Mouse (Mus musculus) hindbrain, embryonic 12.5 days (tissue): Measurements from ENCODE around the gene Lrrc42. TPM values are rescaled to one million over a fixed set of nuclear protein-coding genes. Genes with fewer than 3 reads are reported as not detected.

Experiments used
- ATAC-seq: fragments of 200-750 bp; cut with Nextera tagmentation; 2 replicates; pipeline ENCODE4 v1.8.0; 2017; ENCODE audit warnings: moderate TSS enrichment; ENCODE audit not compliant: low FRiP score
- H3K27ac ChIP-seq: fragments of 300-500 bp; sonication (generic); 2 replicates; pipeline ENCODE4 v1.5.1; 2016; ENCODE audit warnings: mild to moderate bottlenecking
- H3K27me3 ChIP-seq: fragments of 300-500 bp; sonication (generic); 2 replicates; pipeline ENCODE4 v1.6.1; 2016; ENCODE audit warnings: mild to moderate bottlenecking
- H3K36me3 ChIP-seq: fragments of 300-500 bp; sonication (generic); 2 replicates; pipeline ENCODE4 v1.6.1; 2016; ENCODE audit warnings: mild to moderate bottlenecking
- H3K4me1 ChIP-seq: fragments of 300-500 bp; sonication (generic); 2 replicates; pipeline ENCODE4 v1.6.1; 2016
- H3K4me2 ChIP-seq: fragments of 300-500 bp; sonication (generic); replicated peaks from 2 replicates; pipeline ENCODE4 v1.6.1; 2016; ENCODE audit warnings: mild to moderate bottlenecking
- H3K4me3 ChIP-seq: fragments of 300-500 bp; sonication (generic); 2 replicates; pipeline ENCODE4 v1.5.1; 2016; ENCODE audit warnings: mild to moderate bottlenecking
- H3K9ac ChIP-seq: fragments of 300-500 bp; sonication (generic); 2 replicates; pipeline ENCODE4 v1.6.1; 2016; ENCODE audit warnings: mild to moderate bottlenecking, moderate library complexity
- H3K9me3 ChIP-seq: fragments of 300-500 bp; sonication (generic); replicated peaks from 2 replicates; pipeline ENCODE4 v1.6.1; 2016; ENCODE audit warnings: mild to moderate bottlenecking
- WGBS: fragments of 180-500 bp; shearing (Covaris S2); methylation state at CpG from one replicate; pipeline ENCODE4 v1.1.7; 2016; 5-methylcytosine and 5-hydroxymethylcytosine counted together
- polyA plus RNA-seq: library from polyadenylated mRNA; unstranded; fragments of >200 nt; fragmentation: Nextera tagmentation; extraction: Ambion mirVana; gene quantifications from 2 replicates; pipeline ENCODE4 v1.2.1, GENCODE M21; 2016

Lrrc42 gene
- polyA plus RNA-seq, 1 experiment from 2014 or later: 73.5 TPM

DNA sequence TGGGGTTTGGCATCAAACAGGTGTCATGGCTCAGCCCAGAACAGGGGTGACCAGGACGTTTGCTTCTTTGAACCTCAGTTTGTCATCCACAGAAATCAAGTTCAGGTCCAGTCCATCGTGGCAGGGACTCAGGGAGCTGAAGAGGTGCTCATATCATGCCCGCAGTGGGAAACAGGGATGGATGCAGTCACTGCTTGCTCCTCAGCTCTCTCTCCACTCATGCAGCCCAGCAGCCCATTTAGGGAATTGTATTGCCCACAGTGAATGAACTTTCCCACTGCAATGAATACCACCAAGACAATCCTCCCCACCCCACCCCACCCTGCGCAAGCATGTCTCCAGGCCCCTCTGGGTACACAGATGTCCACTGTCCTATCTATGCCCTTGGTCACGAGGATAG lies 41.4 kb downstream of the Lrrc42 start:
- Histone ChIP-seq H3K9me3 (no peaks in the 10 kb centered on the region), H3K27me3 (no peaks in the 10 kb centered on the region), H3K4me3 (no peak overlapping the region), H3K27ac (no peak overlapping the region), H3K36me3 (peaks cover 22% of the 10 kb centered on the region; the same call in 1 of the 2 replicates), H3K4me1 (no peaks in the 10 kb centered on the region), H3K9ac (no peak overlapping the region), H3K4me2 (no peak overlapping the region)
- WGBS: 82% methylated on average over 5 of the region's 5 CpGs
- no peak for ATAC-seq

DNA sequence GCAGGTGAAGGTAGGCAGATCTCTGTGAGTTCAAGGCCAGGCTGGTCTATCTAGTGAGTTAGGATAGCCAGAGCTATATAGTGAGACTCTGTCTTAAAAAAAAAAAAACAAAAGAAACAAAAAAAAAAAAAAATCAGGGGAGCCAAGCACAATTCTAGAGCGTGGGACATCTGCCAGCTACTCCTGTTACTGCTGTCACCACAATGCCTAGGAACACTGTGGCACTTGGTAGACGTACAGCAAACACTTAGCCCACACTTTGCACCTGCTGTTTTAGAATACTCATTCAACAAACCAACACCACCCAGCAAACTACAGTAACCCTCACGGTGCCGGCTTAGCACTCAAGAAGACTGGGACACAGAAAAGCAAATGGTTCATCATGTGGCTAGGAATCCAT lies 41.9 kb downstream of the Lrrc42 start:
- no peaks in the 10 kb centered on the region for H3K27me3 ChIP-seq
- H3K9ac ChIP-seq: no peak overlapping the region
- peaks cover 27% of the 10 kb centered on the region for H3K36me3 ChIP-seq
- 79% methylated on average over 4 of the region's 4 CpGs for WGBS
- no peaks in the 10 kb centered on the region for H3K4me1 ChIP-seq
- no peak for ATAC-seq
- H3K4me3 ChIP-seq: no peak overlapping the region
- H3K27ac ChIP-seq: no peak overlapping the region
- no peaks in the 10 kb centered on the region for H3K9me3 ChIP-seq
- no peak overlapping the region for H3K4me2 ChIP-seq

GRCm38 (mm10) chr4:107210483-107211097 lies 42.7 kb downstream of the Lrrc42 start:
- WGBS: 85% methylated on average over 5 of the region's 5 CpGs
- peaks cover 35% of the 10 kb centered on the region for H3K36me3 ChIP-seq
- H3K4me1 ChIP-seq: no peaks in the 10 kb centered on the region
- H3K4me3 ChIP-seq: no peak overlapping the region
- no peaks in the 10 kb centered on the region for H3K9me3 ChIP-seq
- no peaks in the 10 kb centered on the region for H3K27me3 ChIP-seq
- no peak overlapping the region for H3K27ac ChIP-seq
- no peak overlapping the region for H3K9ac ChIP-seq
- no peak for ATAC-seq
- H3K4me2 ChIP-seq: no peak overlapping the region

GRCm38 (mm10) chr4:107208880-107209279 lies 44.5 kb downstream of the Lrrc42 start, which contains the start of gene Ldlrad1:
Ldlrad1 (plus strand) TSS chr4:107209180.
- WGBS: 91% methylated on average over 3 of the region's 3 CpGs
- H3K4me1 ChIP-seq: no peaks in the 10 kb centered on the region
- H3K9me3 ChIP-seq: no peaks in the 10 kb centered on the region
- H3K9ac ChIP-seq: no peak within 1 kb of the TSS
- H3K27me3 ChIP-seq: no peaks in the 10 kb centered on the region
- no peak for ATAC-seq
- H3K4me2 ChIP-seq: no peak within 1 kb of the TSS
- H3K36me3 ChIP-seq: peaks cover 52% of the 10 kb centered on the region
- H3K27ac ChIP-seq: no peak within 1 kb of the TSS
- no peak within 1 kb of the TSS for H3K4me3 ChIP-seq

DNA sequence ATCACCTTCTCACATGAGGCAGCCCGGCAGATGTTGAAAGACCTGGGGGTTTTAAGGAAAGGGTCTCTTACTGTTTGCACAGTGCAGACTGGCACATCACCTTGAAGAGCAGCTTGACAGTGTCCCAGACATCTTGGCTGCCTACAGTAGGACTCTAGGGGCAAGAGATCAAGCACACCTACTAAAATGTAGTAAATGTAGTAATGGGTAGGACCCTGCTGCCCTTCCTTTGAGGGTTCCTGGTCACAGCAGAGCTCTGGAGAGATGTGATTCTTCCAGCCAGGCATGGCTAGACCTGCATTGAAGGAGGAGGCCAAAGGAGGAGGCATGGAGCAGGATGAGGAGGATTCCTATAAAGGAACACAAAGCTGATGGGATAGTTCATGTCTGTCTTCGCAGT lies 46.3 kb downstream of the Lrrc42 start:
- no peak overlapping the region for H3K27ac ChIP-seq
- no peak for ATAC-seq
- 90% methylated on average over 2 of the region's 2 CpGs for WGBS

GRCm38 (mm10) chr4:107203001-107203400 lies 50.3 kb downstream of the Lrrc42 start:
- H3K4me1 ChIP-seq: no peaks in the 10 kb centered on the region
- no peak overlapping the region for H3K4me2 ChIP-seq
- no peak overlapping the region for H3K9ac ChIP-seq
- WGBS: 90% methylated on average over 7 of the region's 7 CpGs
- H3K9me3 ChIP-seq: no peaks in the 10 kb centered on the region
- peaks cover 92% of the 10 kb centered on the region for H3K36me3 ChIP-seq
- no peak overlapping the region for H3K27ac ChIP-seq
- no peak for ATAC-seq
- H3K27me3 ChIP-seq: no peaks in the 10 kb centered on the region
- H3K4me3 ChIP-seq: no peak overlapping the region

More for the DNA sequence above, 46.3 kb downstream of the Lrrc42 start:
- Histone ChIP-seq H3K4me2 (no peak overlapping the region), H3K9ac (no peak overlapping the region), H3K4me3 (no peak overlapping the region), H3K4me1 (no peaks in the 10 kb centered on the region), H3K36me3 (peaks cover 69% of the 10 kb centered on the region), H3K27me3 (no peaks in the 10 kb centered on the region), H3K9me3 (no peaks in the 10 kb centered on the region)

DNA sequence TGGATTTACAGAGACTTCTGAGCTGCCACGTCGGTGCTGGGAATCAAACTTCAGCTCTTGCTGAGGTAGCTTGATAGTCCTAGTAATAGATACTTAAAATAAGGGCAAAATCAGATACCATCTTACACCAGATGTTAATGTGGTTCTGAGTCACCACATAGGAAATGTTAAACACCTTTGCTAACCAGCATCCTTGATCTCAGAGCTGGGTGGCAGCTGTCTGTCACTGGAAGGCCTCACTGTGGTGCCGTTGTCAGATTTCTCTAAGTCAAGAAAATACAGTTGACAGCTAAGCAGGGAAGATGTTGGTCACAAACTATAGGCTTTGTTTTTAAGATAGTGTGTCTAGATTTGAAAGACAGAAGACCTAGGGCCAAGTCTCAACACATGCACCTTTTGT lies 51.6 kb downstream of the Lrrc42 start:
- no peak overlapping the region for H3K27ac ChIP-seq
- 97% methylated on average over 3 of the region's 3 CpGs for WGBS
- no peak overlapping the region for H3K9ac ChIP-seq
- no peak for ATAC-seq
- no peaks in the 10 kb centered on the region for H3K9me3 ChIP-seq
- H3K4me1 ChIP-seq: no peaks in the 10 kb centered on the region
- H3K36me3 ChIP-seq: peaks cover 94% of the 10 kb centered on the region
- no peak overlapping the region for H3K4me3 ChIP-seq
- H3K27me3 ChIP-seq: no peaks in the 10 kb centered on the region
- H3K4me2 ChIP-seq: no peak overlapping the region

GRCm38 (mm10) chr4:107198072-107198471 lies 55.3 kb downstream of the Lrrc42 start:
- H3K9ac ChIP-seq: no peak overlapping the region
- H3K4me1 ChIP-seq: no peaks in the 10 kb centered on the region
- 95% methylated on average over 5 of the region's 5 CpGs for WGBS
- no peaks in the 10 kb centered on the region for H3K27me3 ChIP-seq
- no peak overlapping the region for H3K4me3 ChIP-seq
- no peak overlapping the region for H3K4me2 ChIP-seq
- H3K9me3 ChIP-seq: no peaks in the 10 kb centered on the region
- no peak for ATAC-seq
- no peak overlapping the region for H3K27ac ChIP-seq
- H3K36me3 ChIP-seq: peaks cover 83% of the 10 kb centered on the region

GRCm38 (mm10) chr4:107196454-107196853 lies 56.9 kb downstream of the Lrrc42 start:
- Histone ChIP-seq H3K4me1 (no peaks in the 10 kb centered on the region), H3K27ac (no peak overlapping the region), H3K9ac (no peak overlapping the region), H3K9me3 (no peaks in the 10 kb centered on the region), H3K4me3 (no peak overlapping the region), H3K27me3 (no peaks in the 10 kb centered on the region), H3K36me3 (peaks cover 77% of the 10 kb centered on the region), H3K4me2 (no peak overlapping the region)
- no peak for ATAC-seq
- WGBS: 98% methylated on average over 2 of the region's 2 CpGs

GRCm38 (mm10) chr4:107193841-107194240 lies 59.5 kb downstream of the Lrrc42 start:
- Histone ChIP-seq H3K27me3 (no peaks in the 10 kb centered on the region), H3K27ac (no peak overlapping the region), H3K4me3 (no peak overlapping the region), H3K4me1 (no peaks in the 10 kb centered on the region), H3K9ac (no peak overlapping the region), H3K36me3 (peaks cover 73% of the 10 kb centered on the region), H3K4me2 (no peak overlapping the region), H3K9me3 (no peaks in the 10 kb centered on the region)
- no peak for ATAC-seq
- WGBS: over 99% methylated on average over 3 of the region's 3 CpGs

DNA sequence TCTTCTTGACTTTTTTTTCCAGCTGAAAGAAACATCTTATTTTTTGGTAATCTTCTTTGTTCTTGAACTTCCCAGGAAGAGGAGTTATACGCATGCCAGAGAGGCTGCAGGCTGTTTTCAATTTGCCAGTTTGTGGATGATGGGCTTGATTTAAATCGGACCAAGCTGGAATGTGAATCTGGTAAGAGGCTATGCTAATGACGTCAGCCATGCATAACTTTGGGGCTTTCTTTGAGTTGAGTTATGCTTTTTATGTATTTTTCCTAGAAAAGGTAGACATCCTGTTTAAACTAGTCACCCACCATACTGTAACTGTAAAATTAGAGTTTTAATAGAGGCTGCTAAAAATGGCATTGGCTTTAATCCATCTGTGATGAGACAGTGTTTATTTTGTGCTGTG lies 67.6 kb downstream of the Lrrc42 start:
- Histone ChIP-seq H3K36me3 (peaks cover 43% of the 10 kb centered on the region), H3K4me2 (no peak overlapping the region), H3K9ac (no peak overlapping the region), H3K4me3 (no peak overlapping the region), H3K9me3 (no peaks in the 10 kb centered on the region), H3K4me1 (peaks cover 15% of the 10 kb centered on the region), H3K27ac (no peak overlapping the region), H3K27me3 (no peaks in the 10 kb centered on the region)
- ATAC-seq: no peak
- 74% methylated on average over 3 of the region's 3 CpGs for WGBS
